Mouse (Mus musculus): ENCODE measurements at regions not wholly inside any gene's neighbourhood (a gene's known extent, or its start where the extent isn't known, plus 50 kb on each side); places are given as distances from the start of the nearest gene placed in this dataset.

DNA sequence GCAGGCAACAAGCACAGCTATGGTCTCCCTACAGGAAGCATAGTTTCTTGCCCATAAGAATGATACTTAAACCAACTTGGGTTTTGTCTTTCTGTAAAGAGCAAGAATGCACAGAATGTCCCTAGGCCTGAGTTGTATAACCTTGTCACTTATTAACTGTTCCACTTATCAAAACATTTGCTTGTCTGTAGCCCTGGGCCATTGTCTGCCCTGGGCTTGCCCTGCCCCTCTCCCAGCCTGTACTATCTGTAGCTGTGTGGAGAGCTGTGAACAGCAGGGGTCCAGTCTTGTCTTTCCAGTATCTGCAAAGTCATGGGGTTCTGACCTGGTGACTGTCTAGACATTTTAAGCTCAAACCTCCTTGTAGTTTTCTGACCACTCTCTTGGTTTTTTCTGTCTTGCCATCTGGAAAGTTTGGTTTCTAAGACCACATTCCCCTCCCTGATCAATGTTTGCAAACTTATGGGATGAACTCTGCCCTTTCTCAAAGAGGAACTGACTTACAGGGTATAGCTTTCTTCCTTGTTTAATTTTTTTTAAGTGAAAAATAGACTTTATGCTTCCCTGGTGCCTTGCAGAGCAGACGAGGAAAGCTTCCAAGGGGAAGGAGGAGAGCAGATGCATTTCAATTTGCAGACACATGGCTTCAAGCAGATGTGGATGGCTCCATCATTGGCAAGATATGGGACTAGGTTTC is 78.6 kb upstream of the Foxq1 start:
- no peak for ATAC-seq (ENCODE audit: borderline replicate concordance, extremely low read depth, low FRiP score, low TSS enrichment)
- Histone ChIP-seq H3K9me3 (no peaks in the 10 kb centered on the region), H3K27me3 (no peaks in the 10 kb centered on the region), H3K27ac (no peak overlapping the region), H3K4me3 (no peak overlapping the region), H3K4me2 (no peak overlapping the region), H3K4me1 (0 out of 2 replicates have a peak, but pooled peaks cover 8% of the 10 kb centered on the region), H3K9ac (no peak overlapping the region), H3K36me3 (no peaks in the 10 kb centered on the region)
- 38% methylated on average over 1 of the region's 1 CpGs for WGBS

GRCm38 (mm10) chr13:31481105-31481844 is 74.7 kb upstream of the Foxq1 start:
- WGBS, result 41% methylated on average over 7 of the region's 7 CpGs
- H3K9ac ChIP-seq, result no peak overlapping the region
- ATAC-seq (ENCODE audit: borderline replicate concordance, extremely low read depth, low FRiP score, low TSS enrichment), result no peak
- H3K27ac ChIP-seq, result no peak overlapping the region
- no peaks in the 10 kb centered on the region for H3K36me3 ChIP-seq
- no peak overlapping the region for H3K4me2 ChIP-seq
- H3K27me3 ChIP-seq, result no peaks in the 10 kb centered on the region
- H3K4me3 ChIP-seq, result no peak overlapping the region
- no peaks in the 10 kb centered on the region for H3K9me3 ChIP-seq
- H3K4me1 ChIP-seq, result no peaks in the 10 kb centered on the region

DNA sequence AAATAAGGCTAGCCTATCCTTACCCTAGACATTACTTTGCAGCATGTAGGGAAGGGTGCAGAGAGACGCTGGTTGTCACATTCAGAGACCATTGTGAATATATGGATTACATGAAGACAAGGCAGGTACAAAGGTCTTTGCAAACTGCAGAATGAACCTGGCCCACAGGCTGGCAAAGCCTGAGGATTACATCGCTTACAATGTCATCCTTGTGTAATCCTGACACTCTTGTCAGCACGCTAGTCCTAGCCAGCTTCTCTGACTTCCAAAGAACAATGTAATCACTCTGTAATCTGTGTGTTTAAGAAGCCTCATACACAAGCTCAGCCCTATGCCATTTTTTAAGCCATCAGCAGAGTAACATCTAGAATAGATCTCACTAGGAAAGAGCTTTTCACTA is 69.6 kb upstream of the Foxq1 start:
- H3K9ac ChIP-seq, result no peak overlapping the region
- no peak overlapping the region for H3K4me3 ChIP-seq
- WGBS, result 81% methylated on average over 3 of the region's 3 CpGs
- H3K9me3 ChIP-seq, result no peaks in the 10 kb centered on the region
- H3K36me3 ChIP-seq, result no peaks in the 10 kb centered on the region
- H3K4me2 ChIP-seq, result no peak overlapping the region
- H3K27me3 ChIP-seq, result no peaks in the 10 kb centered on the region
- H3K27ac ChIP-seq, result no peak overlapping the region
- H3K4me1 ChIP-seq, result no peaks in the 10 kb centered on the region
- ATAC-seq (ENCODE audit: borderline replicate concordance, extremely low read depth, low FRiP score, low TSS enrichment), result no peak

GRCm38 (mm10) chr13:31488186-31488585 is 67.7 kb upstream of the Foxq1 start:
- no peak overlapping the region for H3K4me2 ChIP-seq

GRCm38 (mm10) chr13:31503191-31503590 is 52.7 kb upstream of the Foxq1 start:
- no peak for ATAC-seq (ENCODE audit: borderline replicate concordance, extremely low read depth, low FRiP score, low TSS enrichment)
- Histone ChIP-seq H3K4me3 (no peak overlapping the region), H3K4me2 (no peak overlapping the region), H3K9ac (no peak overlapping the region), H3K9me3 (no peaks in the 10 kb centered on the region), H3K27me3 (no peaks in the 10 kb centered on the region), H3K4me1 (0 out of 2 replicates have a peak, but pooled peaks cover 5% of the 10 kb centered on the region), H3K27ac (no peak overlapping the region), H3K36me3 (no peaks in the 10 kb centered on the region)
- 70% methylated on average over 10 of the region's 10 CpGs for WGBS

More at GRCm38 (mm10) chr13:31488186-31488585, 67.7 kb upstream of the Foxq1 start:
- Histone ChIP-seq H3K4me3 (no peak overlapping the region), H3K4me1 (no peaks in the 10 kb centered on the region), H3K27ac (no peak overlapping the region), H3K27me3 (no peaks in the 10 kb centered on the region), H3K9ac (no peak overlapping the region), H3K36me3 (no peaks in the 10 kb centered on the region), H3K9me3 (no peaks in the 10 kb centered on the region)
- ATAC-seq (ENCODE audit: borderline replicate concordance, extremely low read depth, low FRiP score, low TSS enrichment), result no peak

GRCm38 (mm10) chr13:31503832-31504231 is 52.1 kb upstream of the Foxq1 start:
- Histone ChIP-seq H3K4me1 (0 out of 2 replicates have a peak, but pooled peaks cover 5% of the 10 kb centered on the region), H3K4me2 (no peak overlapping the region), H3K4me3 (no peak overlapping the region), H3K9ac (no peak overlapping the region), H3K9me3 (no peaks in the 10 kb centered on the region), H3K36me3 (no peaks in the 10 kb centered on the region), H3K27me3 (no peaks in the 10 kb centered on the region), H3K27ac (no peak overlapping the region)
- 52% methylated on average over 11 of the region's 11 CpGs for WGBS
- no peak for ATAC-seq (ENCODE audit: borderline replicate concordance, extremely low read depth, low FRiP score, low TSS enrichment)

GRCm38 (mm10) chr13:31504316-31504715 is 51.6 kb upstream of the Foxq1 start:
- no peak overlapping the region for H3K4me3 ChIP-seq
- H3K36me3 ChIP-seq, result no peaks in the 10 kb centered on the region
- H3K9me3 ChIP-seq, result no peaks in the 10 kb centered on the region
- H3K4me2 ChIP-seq, result no peak overlapping the region
- 0 out of 2 replicates have a peak, but pooled peaks cover 5% of the 10 kb centered on the region for H3K4me1 ChIP-seq
- no peak overlapping the region for H3K9ac ChIP-seq
- 81% methylated on average over 6 of the region's 7 CpGs for WGBS
- ATAC-seq (ENCODE audit: borderline replicate concordance, extremely low read depth, low FRiP score, low TSS enrichment), result no peak
- no peaks in the 10 kb centered on the region for H3K27me3 ChIP-seq
- no peak overlapping the region for H3K27ac ChIP-seq

- no peaks in the 10 kb centered on the region for H3K36me3 ChIP-seq
- H3K4me3 ChIP-seq, result no peak overlapping the region
- no peak overlapping the region for H3K4me2 ChIP-seq
- WGBS, result 76% methylated on average over 10 of the region's 10 CpGs
- no peaks in the 10 kb centered on the region for H3K27me3 ChIP-seq
- no peak overlapping the region for H3K9ac ChIP-seq
- 0 out of 2 replicates have a peak, but pooled peaks cover 5% of the 10 kb centered on the region for H3K4me1 ChIP-seq
- H3K9me3 ChIP-seq, result no peaks in the 10 kb centered on the region
- H3K27ac ChIP-seq, result no peak overlapping the region
- ATAC-seq (ENCODE audit: borderline replicate concordance, extremely low read depth, low FRiP score, low TSS enrichment), result no peak
Observed at GRCm38 (mm10) chr13:31505386-31505785, 50.5 kb upstream of the Foxq1 start.

All from lung, embryonic 15.5 days (tissue).